Mouse (Mus musculus): ENCODE measurements around the gene Tex14. TPM values are rescaled to one million over a fixed set of nuclear protein-coding genes. Genes with fewer than 3 reads are reported as not detected.
"Not testable (repeated sequence)": the region's sequence is repeated elsewhere in the genome, so short reads cannot be mapped to it uniquely, and the experiment has no call there.

Gene Tex14
- total and polyA plus RNA-seq, 3 experiments, result 0.42 TPM; not detected in 1

- peak; percentile 96 for TF ChIP-seq POLR2AphosphoS2 (IDR thresholded peaks at IDR 0.05; ENCODE audit: low read length)
- TF ChIP-seq JUND (IDR thresholded peaks at IDR 0.05; ENCODE audit: low read depth, low read length), result no peak; the same call in 1 of the 2 replicates
- no peak for TF ChIP-seq ZC3H11A (IDR thresholded peaks at IDR 0.05; ENCODE audit: low read depth, low read length)
- TF ChIP-seq TCF12 (IDR thresholded peaks at IDR 0.05; ENCODE audit: low read depth, low read length), result no peak
These were observed 57.8 kb downstream of the Tex14 start (continued) for GRCm38 (mm10) chr11:87462461-87463242.

DNA sequence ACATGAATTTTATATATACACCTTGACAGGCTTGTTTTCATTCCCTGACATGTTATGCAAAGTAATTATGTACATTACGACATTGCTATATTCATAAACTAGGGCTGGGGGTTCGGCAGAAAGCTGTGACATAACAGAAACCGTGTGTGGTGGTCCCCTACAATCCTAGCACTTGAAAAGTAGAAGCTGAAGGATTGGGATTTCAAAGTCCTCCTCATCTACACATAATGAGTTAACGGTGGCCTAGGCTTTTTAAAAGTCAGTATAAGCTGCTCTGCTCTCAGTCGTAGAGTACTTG, 58.3 kb downstream of the Tex14 start:
- Histone ChIP-seq H3K27ac (ENCODE audit: control insufficient read depth, low read depth, low read length) (peak overlapping the region; percentile 74), H3K27me3 (ENCODE audit: control insufficient read depth in 1 of 2, insufficient read depth in 2 of 2, low read length in 2 of 2) (no peaks in the 10 kb centered on the region), H3K9ac (ENCODE audit: control insufficient read depth, low read depth, low read length, poor library complexity, severe bottlenecking) (peak overlapping the region; percentile 31), H3K4me3 (ENCODE audit: control insufficient read depth in 1 of 2, insufficient read depth in 1 of 2, low read depth in 2 of 2, low read length in 2 of 2) (peak overlapping the region; percentile 2 to 3; a peak in 1 of 4 replicates), H3K79me2 (ENCODE audit: control insufficient read depth, insufficient read depth, low read length, poor library complexity) (no peaks in the 10 kb centered on the region), H3K36me3 (ENCODE audit: control insufficient read depth in 1 of 2, insufficient read depth in 2 of 2, low read length in 2 of 2) (peaks cover 0 to 29% of the 10 kb centered on the region in 2 experiments; a peak in 2 of 4 replicates), H3K9me3 (replicated peaks; ENCODE audit: insufficient read depth, low read length) (no peaks in the 10 kb centered on the region), H3K4me1 (ENCODE audit: control insufficient read depth in 1 of 2, insufficient read depth in 2 of 2, low read length in 2 of 2) (peaks cover 8 to 20% of the 10 kb centered on the region in 2 experiments; a peak in 3 of 4 replicates)
- DNase-seq (ENCODE audit: low read depth, low spot score), result peak; percentile 72
- TF ChIP-seq CTCF (IDR thresholded peaks at IDR 0.05 in 2 of 3, conservative IDR thresholded peaks at IDR 0.05 in 1 of 3; ENCODE audit: control insufficient read depth in 1 of 3, insufficient read depth in 1 of 3, low read depth in 2 of 3, low read length in 3 of 3, poor library complexity in 1 of 3, severe bottlenecking in 1 of 3), result no peak
- 0 out of 2 replicates have a peak, but pooled peaks have one; percentile 2 for TF ChIP-seq TBP (IDR thresholded peaks at IDR 0.05; ENCODE audit: low read depth, low read length)
- TF ChIP-seq MYC (IDR thresholded peaks at IDR 0.05; ENCODE audit: low read depth, low read length), result peak; percentile 12; the same call in 1 of the 2 replicates

DNA sequence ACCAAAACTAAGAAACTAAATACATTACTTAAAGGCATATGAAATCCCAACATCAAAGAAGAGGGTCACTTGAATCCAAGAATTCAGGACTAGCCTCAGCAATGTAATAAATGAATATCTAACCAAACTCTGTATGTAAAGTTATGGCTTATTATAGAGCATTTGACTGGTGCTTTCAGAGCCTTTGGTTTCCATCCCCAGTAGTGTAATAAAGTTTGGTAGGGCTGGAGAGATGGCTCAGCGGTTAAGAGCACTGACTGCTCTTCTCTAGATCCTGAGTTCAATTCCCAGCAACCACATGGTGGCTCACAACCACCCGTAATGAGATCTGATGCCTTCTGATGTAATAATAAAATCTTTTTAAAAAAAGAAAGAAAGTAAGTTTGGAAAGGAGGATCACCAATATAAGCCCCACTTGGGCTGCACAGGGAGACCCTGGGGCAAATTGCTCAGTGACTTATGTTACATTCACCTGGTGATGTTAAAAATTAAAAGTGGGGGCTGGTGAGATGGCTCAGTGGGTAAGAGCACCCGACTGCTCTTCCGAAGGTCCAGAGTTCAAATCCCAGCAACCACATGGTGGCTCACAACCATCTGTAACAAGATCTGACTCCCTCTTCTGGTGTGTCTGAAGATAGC, 59.0 kb downstream of the Tex14 start:
- H3K27me3 ChIP-seq (ENCODE audit: control insufficient read depth in 1 of 2, insufficient read depth in 2 of 2, low read length in 2 of 2); H3K9ac ChIP-seq (ENCODE audit: control insufficient read depth, low read depth, low read length, poor library complexity, severe bottlenecking); H3K27ac ChIP-seq (ENCODE audit: control insufficient read depth, low read depth, low read length); H3K9me3 ChIP-seq (replicated peaks; ENCODE audit: insufficient read depth, low read length); H3K79me2 ChIP-seq (ENCODE audit: control insufficient read depth, insufficient read depth, low read length, poor library complexity): not testable (repeated sequence)
- DNase-seq (ENCODE audit: low read depth, low spot score), result peak; percentile 67
- peaks cover 10 to 25% of the 10 kb centered on the region in 2 experiments; a peak in 3 of 4 replicates for H3K4me1 ChIP-seq (ENCODE audit: control insufficient read depth in 1 of 2, insufficient read depth in 2 of 2, low read length in 2 of 2)
- TF ChIP-seq SMC3 (IDR thresholded peaks at IDR 0.05; ENCODE audit: low read depth, low read length), result peak; percentile 35
- TF ChIP-seq TBP (IDR thresholded peaks at IDR 0.05; ENCODE audit: low read depth, low read length), result peak; percentile 96
- TF ChIP-seq MAFK (IDR thresholded peaks at IDR 0.05; ENCODE audit: borderline replicate concordance, low read depth, low read length), result peak; percentile 72
- TF ChIP-seq MYC (IDR thresholded peaks at IDR 0.05; ENCODE audit: low read depth, low read length), result 0 out of 2 replicates have a peak, but pooled peaks have one; percentile 32
- peaks cover 0 to 32% of the 10 kb centered on the region in 2 experiments; a peak in 2 of 4 replicates for H3K36me3 ChIP-seq (ENCODE audit: control insufficient read depth in 1 of 2, insufficient read depth in 2 of 2, low read length in 2 of 2)
- H3K4me3 ChIP-seq (ENCODE audit: control insufficient read depth in 1 of 2, insufficient read depth in 1 of 2, low read depth in 2 of 2, low read length in 2 of 2), result 0 out of 4 replicates have a peak overlapping the region, but pooled peaks of 1 of the 2 experiments have one; percentile 10
